Mouse (Mus musculus) embryonic stem cell, embryonic (primary cell): Measurements from ENCODE around the gene Gadd45g.

Source experiments
- CTCF ChIA-PET, 4 experiments: fragments of 300-600 bp in 2 of 4; fragments of 350-600 bp in 2 of 4; sonication (Branson Sonifier 250); formaldehyde crosslinking; loops; one replicate each; lab custom pipeline; 2022; ENCODE audit warnings: inconsistent platforms in 2 of 4; lab: Charles Lee
- POLR2A ChIA-PET, 4 experiments: fragments of 300-600 bp in 2 of 4; fragments of 350-600 bp in 2 of 4; sonication (Branson Sonifier 250); formaldehyde crosslinking; loops; one replicate each; lab custom pipeline; 2022; ENCODE audit warnings: antibody characterized with exemption in 4 of 4, inconsistent platforms in 1 of 4; lab: Charles Lee

Gene Gadd45g

DNA sequence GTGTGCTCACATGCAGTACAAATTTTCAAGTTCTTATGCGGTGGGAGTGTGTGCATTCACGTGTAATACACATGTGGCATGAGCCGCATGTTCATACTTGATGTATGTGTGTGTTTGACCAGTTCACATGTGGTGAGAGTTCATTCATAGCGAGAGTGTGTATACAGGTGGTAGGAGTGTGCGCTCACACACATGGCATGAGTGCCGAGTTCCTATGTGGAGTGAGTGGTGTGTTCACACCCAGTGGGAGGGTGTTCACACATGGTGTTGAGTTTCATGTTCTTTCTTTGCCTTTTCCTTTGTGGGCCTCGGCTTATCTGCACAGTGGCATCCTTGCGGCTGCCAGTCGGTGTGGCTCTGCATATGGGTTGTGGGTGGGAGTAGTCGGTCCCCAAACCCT lies 39.1 kb downstream of the Gadd45g start:
- POLR2A ChIA-PET, result no interaction called here
- CTCF ChIA-PET, result interaction anchor here in 1 of 4 experiments (1.2 kb wide), 1 partner anchor 74 kb away, joined by 3 read pairs; no protein-coding TSS in a partner anchor

DNA sequence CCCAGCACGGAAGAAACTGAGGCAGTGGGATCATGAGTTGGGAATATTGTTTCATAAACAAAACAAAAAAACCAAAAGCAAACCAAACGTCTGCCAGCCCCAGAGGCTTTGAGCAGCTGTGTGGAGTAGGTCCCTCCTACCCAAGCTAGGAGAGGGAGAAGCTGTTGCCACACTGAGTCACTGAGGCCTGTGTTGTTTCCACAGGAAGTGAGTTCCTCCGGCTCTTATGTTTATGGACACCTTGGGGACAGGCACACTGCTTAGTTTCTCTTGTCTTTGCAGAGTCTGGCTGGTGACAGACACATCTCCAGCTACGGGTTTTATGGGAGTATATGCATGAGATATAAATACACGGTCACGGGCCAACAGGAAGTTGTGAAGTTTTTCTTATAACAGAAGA lies 39.6 kb downstream of the Gadd45g start:
- CTCF ChIA-PET, result interaction anchor here in 1 of 4 experiments (1.2 kb wide), 1 partner anchor 75 kb away, joined by 3 read pairs; no protein-coding TSS in a partner anchor
- POLR2A ChIA-PET, result interaction anchor here in 1 of 4 experiments (1.8 kb wide), 1 partner anchor 12 kb away, joined by 4 read pairs; no protein-coding TSS in a partner anchor

DNA sequence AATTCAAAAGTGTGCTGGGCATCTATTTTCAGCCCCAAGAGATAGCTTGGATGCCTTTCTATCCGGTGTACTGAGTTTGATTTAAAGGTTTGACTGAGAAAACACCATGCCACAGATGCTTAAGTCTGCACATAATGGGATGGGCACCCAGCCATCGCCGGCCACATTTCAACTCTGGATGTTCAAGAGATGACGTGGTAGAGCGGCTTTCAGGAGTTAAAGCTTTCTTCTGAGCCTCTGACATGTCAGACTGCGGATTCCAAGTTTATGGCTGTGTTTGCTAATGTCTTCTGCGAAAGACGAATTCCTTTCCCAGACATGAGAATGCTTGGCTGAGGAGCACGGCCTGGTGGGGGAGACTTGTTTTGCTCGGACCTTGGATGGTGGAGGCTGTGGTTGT lies 40.2 kb downstream of the Gadd45g start:
- POLR2A ChIA-PET, result interaction anchor here in 1 of 4 experiments (1.2 to 1.8 kb wide), 2 partner anchors 11 to 40 kb away, joined by 3 to 4 read pairs; partner anchors contain the start of gene Gadd45g
- CTCF ChIA-PET, result interaction anchor here in 1 of 4 experiments (1.2 kb wide), 1 partner anchor 75 kb away, joined by 3 read pairs; no protein-coding TSS in a partner anchor

DNA sequence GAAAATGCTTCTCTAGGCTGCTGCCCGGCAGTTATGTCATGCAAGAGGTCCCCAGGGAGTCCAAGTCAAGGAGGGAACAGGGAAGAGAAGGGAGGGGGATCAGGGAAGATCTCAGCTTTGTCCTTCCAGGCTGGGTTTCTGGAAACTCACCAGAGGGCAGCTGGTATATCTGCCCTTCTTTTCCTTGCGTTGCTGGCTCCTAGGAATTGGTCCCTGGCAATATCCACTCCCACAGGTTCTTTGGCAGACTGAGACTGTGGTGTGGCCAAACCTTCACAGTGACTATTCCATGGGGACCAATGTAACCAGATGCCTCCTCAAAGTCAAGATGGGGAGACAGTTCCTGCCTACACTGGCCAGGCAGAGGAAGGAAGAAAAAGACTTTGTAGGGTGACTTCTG lies 41.9 kb downstream of the Gadd45g start:
- POLR2A ChIA-PET, result no interaction called here
- CTCF ChIA-PET, result no interaction called here

DNA sequence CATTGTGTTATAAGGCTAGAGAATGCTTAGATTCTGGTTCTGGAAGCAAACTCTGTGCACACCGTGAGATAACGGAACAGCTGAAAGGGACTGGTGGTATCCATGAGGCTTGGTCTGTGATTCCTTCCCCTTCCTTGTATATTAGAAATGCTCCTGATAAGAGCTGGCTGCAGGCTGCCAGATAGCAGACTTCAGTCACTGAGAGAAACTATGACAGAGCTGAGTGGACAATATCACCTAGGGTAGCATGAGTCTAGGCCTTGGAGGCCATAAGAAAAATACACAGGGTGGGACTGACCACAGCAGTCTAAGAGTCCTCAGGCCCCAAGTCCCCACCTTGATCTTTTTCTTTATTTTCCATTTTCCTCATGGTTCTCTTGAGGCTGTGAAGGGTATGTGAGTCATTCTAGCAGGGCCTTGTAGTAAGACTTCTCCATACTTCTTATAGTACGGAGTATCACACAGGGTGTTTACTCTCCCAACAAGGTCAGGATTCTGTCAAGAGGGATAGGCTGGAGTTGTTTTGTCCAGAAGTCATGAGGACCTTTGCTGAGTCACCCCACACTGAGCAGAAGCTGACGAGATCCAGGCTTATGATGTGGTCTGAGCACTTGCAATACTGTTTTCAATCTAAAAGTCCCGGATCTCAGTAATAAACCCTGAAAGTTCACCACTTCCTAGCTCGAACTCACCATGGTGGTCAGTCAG lies 45.5 kb downstream of the Gadd45g start:
- ChIA-PET POLR2A (interaction anchor here in 1 of 4 experiments (0.6 kb wide), 1 partner anchor 123 kb away, joined by 3 read pairs; no protein-coding TSS in a partner anchor), CTCF (no interaction called here)

DNA sequence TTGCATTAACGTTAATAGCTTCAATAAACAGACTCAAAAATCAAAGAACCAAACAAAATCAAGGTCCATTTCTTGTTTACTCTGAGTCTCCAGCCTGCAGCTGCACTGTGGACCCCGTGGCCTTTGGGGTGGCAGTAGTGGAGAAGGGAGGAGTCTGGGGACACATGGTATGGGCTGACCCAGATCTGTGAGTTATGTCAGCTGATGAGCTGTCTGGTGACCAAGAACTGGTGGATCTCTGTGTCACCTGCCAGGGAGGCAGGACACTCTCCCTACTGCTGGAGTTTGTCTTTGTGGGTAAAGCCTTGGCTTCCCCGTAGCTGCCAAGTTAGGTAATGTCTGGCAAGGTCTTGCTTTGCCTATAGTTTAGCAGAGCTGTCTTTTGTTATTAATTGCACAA lies 51.1 kb downstream of the Gadd45g start:
- ChIA-PET CTCF (no interaction called here), POLR2A (interaction anchor here in 2 of 4 experiments (0.6 to 1.6 kb wide), 9 partner anchors 9 to 173 kb away, joined by 3 to 6 read pairs (median 4); partner anchors contain the start of gene Gadd45g (in 1 of the 2))
